Mouse (Mus musculus) neural tube, embryonic 11.5 days (tissue): ENCODE results near the gene Grik3. TPM values are rescaled to one million over a fixed set of nuclear protein-coding genes. Genes with fewer than 3 reads are reported as not detected.

Experiments used
- ATAC-seq: fragments of 200-750 bp; cut with Nextera tagmentation; 2 replicates; pipeline ENCODE4 v1.8.0; 2017; ENCODE audit warnings: moderate number of reproducible peaks, mild to moderate bottlenecking, moderate TSS enrichment, moderate library complexity; ENCODE audit not compliant: insufficient read depth, low FRiP score, low TSS enrichment
- DNase-seq: peaks from one replicate; pipeline ENCODE4 v3.0.0-alpha.2; 2015; ENCODE audit warnings: low spot score
- H3K27ac ChIP-seq: fragments of 300-500 bp; sonication (generic); 2 replicates; pipeline ENCODE4 v1.5.1; 2014; ENCODE audit warnings: low read depth, mild to moderate bottlenecking, low read length
- H3K27me3 ChIP-seq: fragments of 300-500 bp; sonication (generic); 2 replicates; pipeline ENCODE4 v1.6.1; 2014; ENCODE audit warnings: mild to moderate bottlenecking, low read length, mixed read lengths; ENCODE audit not compliant: control insufficient read depth, insufficient read depth
- H3K36me3 ChIP-seq: fragments of 300-500 bp; sonication (generic); 2 replicates; pipeline ENCODE4 v1.6.1; 2014; ENCODE audit warnings: mild to moderate bottlenecking, low read length, moderate library complexity, mixed read lengths; ENCODE audit not compliant: control insufficient read depth, insufficient read depth
- H3K4me1 ChIP-seq: fragments of 300-500 bp; sonication (generic); 2 replicates; pipeline ENCODE4 v1.6.1; 2014; ENCODE audit warnings: low read length, mixed read lengths; ENCODE audit not compliant: control insufficient read depth, insufficient read depth
- H3K4me2 ChIP-seq: fragments of 300-500 bp; sonication (generic); 2 replicates; pipeline ENCODE4 v1.6.1; 2014; ENCODE audit warnings: low read depth, mild to moderate bottlenecking, moderate library complexity
- H3K4me3 ChIP-seq: fragments of 300-500 bp; sonication (generic); 2 replicates; pipeline ENCODE4 v1.5.1; 2014; ENCODE audit warnings: low read depth, low read length
- H3K9ac ChIP-seq: fragments of 300-500 bp; sonication (generic); 2 replicates; pipeline ENCODE4 v1.6.1; 2014; ENCODE audit warnings: mild to moderate bottlenecking, low read length
- H3K9me3 ChIP-seq: fragments of 300-500 bp; sonication (generic); 2 replicates; pipeline ENCODE4 v1.6.1; 2016; ENCODE audit warnings: low read length; ENCODE audit not compliant: control insufficient read depth
- WGBS: fragments of 180-500 bp; shearing (Covaris S2); extraction: QIAGEN DNeasy Blood & Tissue Kit; methylation state at CpG from one replicate; pipeline ENCODE4 v1.1.7; 2014; 5-methylcytosine and 5-hydroxymethylcytosine counted together
- polyA plus RNA-seq: library from polyadenylated mRNA; unstranded; fragments of >200 nt; fragmentation: Nextera tagmentation; extraction: Ambion mirVana; gene quantifications from 2 replicates; pipeline ENCODE4 v1.2.1, GENCODE M21; 2014

Gene Grik3
- polyA plus RNA-seq, 1 experiment from 2014 or later: 1.3 TPM

- no peak overlapping the region for H3K27ac ChIP-seq
Measured at GRCm38 (mm10) chr4:125564008-125564710, 73.7 kb downstream of the Grik3 start.

GRCm38 (mm10) chr4:125565711-125566439 is 75.4 kb downstream of the Grik3 start:
- Histone ChIP-seq H3K9ac (no peak overlapping the region), H3K27me3 (no peaks in the 10 kb centered on the region), H3K36me3 (no peaks in the 10 kb centered on the region), H3K4me1 (peaks cover 11% of the 10 kb centered on the region; the same call in 1 of the 2 replicates), H3K4me3 (no peak overlapping the region), H3K4me2 (no peak overlapping the region), H3K27ac (no peak overlapping the region), H3K9me3 (no peaks in the 10 kb centered on the region)
- DNase-seq: no peak
- no peak for ATAC-seq
- WGBS: 63% methylated on average over 7 of the region's 8 CpGs

More at GRCm38 (mm10) chr4:125564008-125564710, 73.7 kb downstream of the Grik3 start:
- Histone ChIP-seq H3K4me2 (no peak overlapping the region), H3K4me1 (peaks cover 13% of the 10 kb centered on the region; the same call in 1 of the 2 replicates), H3K36me3 (no peaks in the 10 kb centered on the region), H3K9me3 (no peaks in the 10 kb centered on the region), H3K4me3 (no peak overlapping the region), H3K27me3 (no peaks in the 10 kb centered on the region), H3K9ac (no peak overlapping the region)
- DNase-seq (no peak), ATAC-seq (no peak)
- WGBS: 49% methylated on average over 17 of the region's 17 CpGs

- WGBS: 73% methylated on average over 6 of the region's 6 CpGs
- peaks cover 19% of the 10 kb centered on the region for H3K4me1 ChIP-seq
Measured at GRCm38 (mm10) chr4:125568210-125568609, 77.7 kb downstream of the Grik3 start.

GRCm38 (mm10) chr4:125571651-125572311 is 81.3 kb downstream of the Grik3 start:
- no peak for DNase-seq
- WGBS: 35% methylated on average over 12 of the region's 12 CpGs

More at GRCm38 (mm10) chr4:125568210-125568609, 77.7 kb downstream of the Grik3 start:
- Histone ChIP-seq H3K36me3 (no peaks in the 10 kb centered on the region), H3K4me2 (no peak overlapping the region), H3K9ac (no peak overlapping the region), H3K9me3 (no peaks in the 10 kb centered on the region), H3K27ac (no peak overlapping the region), H3K4me3 (no peak overlapping the region), H3K27me3 (no peaks in the 10 kb centered on the region)
- DNase-seq (no peak), ATAC-seq (no peak)

GRCm38 (mm10) chr4:125572312-125572663 is 81.8 kb downstream of the Grik3 start:
- Histone ChIP-seq H3K9me3 (no peaks in the 10 kb centered on the region), H3K4me1 (peaks cover 10% of the 10 kb centered on the region), H3K4me2 (no peak overlapping the region), H3K27me3 (no peaks in the 10 kb centered on the region; the same call in 1 of the 2 replicates), H3K36me3 (no peaks in the 10 kb centered on the region), H3K9ac (no peak overlapping the region), H3K27ac (no peak overlapping the region), H3K4me3 (no peak overlapping the region)
- WGBS: 4% methylated on average over 5 of the region's 5 CpGs
- DNase-seq: no peak
- ATAC-seq: no peak

More at GRCm38 (mm10) chr4:125571651-125572311, 81.3 kb downstream of the Grik3 start:
- Histone ChIP-seq H3K4me2 (no peak overlapping the region), H3K9ac (no peak overlapping the region), H3K4me1 (peaks cover 10% of the 10 kb centered on the region), H3K27me3 (no peaks in the 10 kb centered on the region; the same call in 1 of the 2 replicates), H3K4me3 (no peak overlapping the region), H3K36me3 (no peaks in the 10 kb centered on the region), H3K27ac (no peak overlapping the region), H3K9me3 (no peaks in the 10 kb centered on the region)
- ATAC-seq: no peak

GRCm38 (mm10) chr4:125573000-125573399 is 82.5 kb downstream of the Grik3 start:
- ATAC-seq (no peak), DNase-seq (no peak)
- no peaks in the 10 kb centered on the region for H3K36me3 ChIP-seq
- H3K27ac ChIP-seq: no peak overlapping the region
- no peaks in the 10 kb centered on the region for H3K9me3 ChIP-seq
- H3K27me3 ChIP-seq: no peaks in the 10 kb centered on the region; the same call in 1 of the 2 replicates
- no peak overlapping the region for H3K9ac ChIP-seq
- no peak overlapping the region for H3K4me3 ChIP-seq
- no peak overlapping the region for H3K4me2 ChIP-seq
- peaks cover 10% of the 10 kb centered on the region for H3K4me1 ChIP-seq
- WGBS: 26% methylated on average over 5 of the region's 5 CpGs

- H3K27me3 ChIP-seq: no peaks in the 10 kb centered on the region; the same call in 1 of the 2 replicates
- ATAC-seq (no peak), DNase-seq (no peak)
- no peak overlapping the region for H3K9ac ChIP-seq
- H3K36me3 ChIP-seq: no peaks in the 10 kb centered on the region
- H3K4me1 ChIP-seq: peaks cover 10% of the 10 kb centered on the region
- no peaks in the 10 kb centered on the region for H3K9me3 ChIP-seq
- 18% methylated on average over 11 of the region's 11 CpGs for WGBS
- H3K4me3 ChIP-seq: no peak overlapping the region
- H3K27ac ChIP-seq: no peak overlapping the region
- H3K4me2 ChIP-seq: no peak overlapping the region
Measured at GRCm38 (mm10) chr4:125573951-125574675, 83.6 kb downstream of the Grik3 start.

- Histone ChIP-seq H3K4me2 (no peak overlapping the region), H3K9ac (no peak overlapping the region), H3K27ac (no peak overlapping the region), H3K27me3 (no peaks in the 10 kb centered on the region), H3K4me1 (no peaks in the 10 kb centered on the region), H3K36me3 (no peaks in the 10 kb centered on the region), H3K9me3 (no peaks in the 10 kb centered on the region), H3K4me3 (no peak overlapping the region)
- ATAC-seq (no peak), DNase-seq (no peak)
- 53% methylated on average over 5 of the region's 5 CpGs for WGBS
Measured at GRCm38 (mm10) chr4:125580336-125580735, 89.8 kb downstream of the Grik3 start.
